Mouse (Mus musculus) 3134 (cell line): ENCODE measurements around the gene Olfr1100.

Source experiments
- DNase-seq: peaks from one replicate; pipeline ENCODE4 v3.0.0-alpha.2; 2011; ENCODE audit warnings: low spot score; ENCODE audit not compliant: insufficient read length; ENCODE audit errors: extremely low read depth

Gene Olfr1100

GRCm38 (mm10) chr2:86979854-86980253 is at the start of gene Olfr1100:
Gene Olfr1100, minus strand, starts transcription at chr2:86979954.
- no peak for DNase-seq

GRCm38 (mm10) chr2:87026980-87027379 is 47.2 kb upstream of the Olfr1100 start, which contains the start of gene Olfr1104:
Gene Olfr1104, minus strand, starts transcription at chr2:87027080.
- no peak for DNase-seq

DNA sequence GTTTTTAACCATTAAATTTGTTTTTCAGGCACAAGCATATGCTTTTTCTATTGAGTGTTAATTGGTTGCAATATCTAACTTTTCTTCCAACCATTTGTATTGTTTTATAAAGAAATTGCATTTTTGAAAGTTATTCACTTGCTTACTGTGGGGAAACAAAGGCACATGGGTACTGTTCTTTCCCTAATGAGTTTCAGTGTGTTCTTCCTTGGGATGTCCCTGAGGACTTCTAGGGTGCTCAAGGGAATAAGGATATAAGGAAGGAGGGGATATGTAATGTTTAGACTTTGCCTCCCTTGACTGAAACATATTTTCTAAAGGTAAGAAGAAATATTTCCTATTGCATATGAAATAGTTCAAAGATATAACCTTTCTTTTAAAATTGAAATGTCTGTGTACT is 18.3 kb upstream of the Olfr1100 start, which contains the start of gene Olfr1102:
Gene Olfr1102, plus strand, starts transcription at position 301 of the 400 bp plus-strand sequence.
- DNase-seq: no peak

DNA sequence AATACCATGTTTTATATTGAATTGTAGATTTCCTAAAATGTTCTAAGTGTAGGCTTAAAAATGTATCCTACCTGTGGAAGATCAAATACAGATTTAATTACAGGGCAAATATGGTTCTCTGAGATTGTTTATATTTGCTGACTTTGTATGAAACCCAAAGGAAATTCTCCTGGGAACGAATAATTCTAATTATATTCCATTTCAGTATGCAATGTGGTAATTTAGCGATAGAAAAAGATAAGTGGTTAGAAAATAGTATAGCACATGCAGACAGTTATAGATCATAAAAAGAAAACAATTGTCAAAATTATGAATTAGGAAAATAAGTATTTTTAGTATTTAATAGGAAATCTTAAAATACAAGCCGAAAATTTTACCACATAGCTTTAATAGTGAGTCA is 11.4 kb upstream of the Olfr1100 start, which contains the start of gene Olfr1101:
Gene Olfr1101, minus strand, starts transcription at position 101 of the 400 bp plus-strand sequence.
- no peak for DNase-seq

DNA sequence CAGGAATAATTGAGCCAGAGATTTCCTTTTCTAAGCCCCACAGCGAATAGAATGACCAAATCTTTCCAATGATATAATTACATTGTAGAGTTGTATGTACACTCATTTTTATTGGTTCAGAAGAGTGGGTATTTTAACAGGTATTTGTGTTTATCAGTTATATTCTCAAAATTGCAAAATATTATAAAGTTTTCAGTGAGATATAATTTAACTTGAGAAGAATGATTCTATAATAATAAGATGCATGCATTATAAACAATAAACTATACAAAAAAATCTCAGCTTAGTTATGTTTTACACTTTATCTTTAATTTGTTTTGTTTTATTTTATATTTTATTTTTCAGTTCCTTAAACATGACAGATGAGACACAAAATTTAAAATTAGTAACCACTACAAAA is 19.2 kb downstream of the Olfr1100 start, which contains the start of gene Olfr1099:
Gene Olfr1099, minus strand, starts transcription at position 101 of the 400 bp plus-strand sequence.
- no peak for DNase-seq

- no peak for DNase-seq
Observed at GRCm38 (mm10) chr2:86926557-86926956, 53.2 kb downstream of the Olfr1100 start.
